Mouse (Mus musculus) lung, embryonic 16.5 days (tissue): Measurements from ENCODE around the gene Hcn1. TPM values are rescaled to one million over a fixed set of nuclear protein-coding genes. Genes with fewer than 3 reads are reported as not detected.

ENCODE experiments used
- ATAC-seq: fragments of 200-750 bp; cut with Nextera tagmentation; 2 replicates; pipeline ENCODE4 v1.8.0; 2017; ENCODE audit warnings: low read depth, mild to moderate bottlenecking, moderate library complexity
- H3K27ac ChIP-seq: fragments of 300-500 bp; sonication (generic); 2 replicates; pipeline ENCODE4 v1.5.1; 2014; ENCODE audit warnings: mild to moderate bottlenecking, control low read depth, low read length
- H3K27me3 ChIP-seq: fragments of 300-500 bp; sonication (generic); 2 replicates; pipeline ENCODE4 v1.6.1; 2014; ENCODE audit warnings: low read depth, low read length, mixed read lengths; ENCODE audit not compliant: control insufficient read depth, insufficient read depth
- H3K36me3 ChIP-seq: fragments of 300-500 bp; sonication (generic); 2 replicates; pipeline ENCODE4 v1.6.1; 2014; ENCODE audit warnings: low read length; ENCODE audit not compliant: control insufficient read depth, insufficient read depth
- H3K4me1 ChIP-seq: fragments of 300-500 bp; sonication (generic); replicated peaks from 2 replicates; pipeline ENCODE4 v1.6.1; 2014; ENCODE audit warnings: low read length, mixed read lengths; ENCODE audit not compliant: control insufficient read depth, insufficient read depth
- H3K4me2 ChIP-seq: fragments of 300-500 bp; sonication (generic); 2 replicates; pipeline ENCODE4 v1.6.1; 2014; ENCODE audit warnings: low read depth, low read length, control low read depth
- H3K4me3 ChIP-seq: fragments of 300-500 bp; sonication (generic); 2 replicates; pipeline ENCODE4 v1.5.1; 2014; ENCODE audit warnings: mild to moderate bottlenecking, low read length, control low read depth
- H3K9ac ChIP-seq: fragments of 300-500 bp; sonication (generic); 2 replicates; pipeline ENCODE4 v1.6.1; 2014; ENCODE audit warnings: low read length, control low read depth
- H3K9me3 ChIP-seq: fragments of 300-500 bp; sonication (generic); 2 replicates; pipeline ENCODE4 v1.6.1; 2016; ENCODE audit warnings: low read length; ENCODE audit not compliant: control insufficient read depth
- WGBS: fragments of 180-500 bp; shearing (Covaris S2); extraction: QIAGEN DNeasy Blood & Tissue Kit; methylation state at CpG from one replicate; pipeline ENCODE4 v1.1.7; 2014; 5-methylcytosine and 5-hydroxymethylcytosine counted together
- polyA plus RNA-seq: library from polyadenylated mRNA; unstranded; fragments of >200 nt; fragmentation: Nextera tagmentation; extraction: Ambion mirVana; gene quantifications from 2 replicates; pipeline ENCODE4 v1.2.1, GENCODE M21; 2015

Gene Hcn1
- polyA plus RNA-seq = 0.09 and 0.18 TPM in 2 replicates

- Histone ChIP-seq H3K9ac (peak within 1 kb of the TSS; percentile 45), H3K27me3 (peaks cover 19% of the 10 kb centered on the region), H3K4me3 (peak within 1 kb of the TSS; percentile 60), H3K27ac (no peak within 1 kb of the TSS), H3K9me3 (no peaks in the 10 kb centered on the region), H3K4me1 (peaks cover 12% of the 10 kb centered on the region), H3K4me2 (peak within 1 kb of the TSS; percentile 92), H3K36me3 (no peaks in the 10 kb centered on the region)
- peak; percentile 97 for ATAC-seq
- under 1% methylated on average over 28 of the region's 45 CpGs for WGBS
These were observed at the start of gene Hcn1 for GRCm38 (mm10) chr13:117602181-117602580. Hcn1 (plus strand) TSS chr13:117602320.

DNA sequence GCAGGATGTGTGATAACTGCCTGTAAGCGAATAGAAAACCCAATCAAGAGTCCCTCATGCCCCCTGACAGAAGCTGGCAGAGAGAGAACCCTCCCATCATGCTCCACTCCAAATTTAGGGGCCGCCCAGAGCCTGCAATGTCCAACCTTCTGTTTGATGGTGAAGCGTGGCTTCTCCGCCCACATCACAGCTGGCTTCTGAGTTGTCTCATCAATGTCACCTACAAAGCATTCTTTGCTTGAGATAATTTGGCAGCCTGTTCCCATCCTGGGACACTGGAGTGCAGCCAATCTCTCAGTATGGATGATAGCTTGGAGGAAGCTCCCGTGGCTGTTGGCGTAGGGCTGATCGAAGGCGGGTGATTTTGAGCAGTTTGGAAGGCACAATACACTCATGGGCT lies 34.9 kb upstream of the Hcn1 start:
- peak overlapping the region; percentile 66 for H3K27ac ChIP-seq
- peak overlapping the region; percentile 22 for H3K4me2 ChIP-seq
- no peaks in the 10 kb centered on the region for H3K36me3 ChIP-seq
- no peaks in the 10 kb centered on the region for H3K4me1 ChIP-seq
- peak; percentile 98 for ATAC-seq
- H3K9me3 ChIP-seq = no peaks in the 10 kb centered on the region
- 44% methylated on average over 8 of the region's 8 CpGs for WGBS
- H3K9ac ChIP-seq = no peak overlapping the region
- no peak overlapping the region for H3K4me3 ChIP-seq
- H3K27me3 ChIP-seq = no peaks in the 10 kb centered on the region

GRCm38 (mm10) chr13:117571747-117572146 lies 30.4 kb upstream of the Hcn1 start:
- H3K4me1 ChIP-seq = no peaks in the 10 kb centered on the region
- WGBS = 47% methylated on average over 3 of the region's 3 CpGs
- H3K36me3 ChIP-seq = no peaks in the 10 kb centered on the region
- no peak overlapping the region for H3K4me2 ChIP-seq
- ATAC-seq = no peak
- no peaks in the 10 kb centered on the region for H3K27me3 ChIP-seq
- no peak overlapping the region for H3K4me3 ChIP-seq
- H3K9ac ChIP-seq = no peak overlapping the region
- H3K27ac ChIP-seq = no peak overlapping the region
- no peaks in the 10 kb centered on the region; the same call in 1 of the 2 replicates for H3K9me3 ChIP-seq

DNA sequence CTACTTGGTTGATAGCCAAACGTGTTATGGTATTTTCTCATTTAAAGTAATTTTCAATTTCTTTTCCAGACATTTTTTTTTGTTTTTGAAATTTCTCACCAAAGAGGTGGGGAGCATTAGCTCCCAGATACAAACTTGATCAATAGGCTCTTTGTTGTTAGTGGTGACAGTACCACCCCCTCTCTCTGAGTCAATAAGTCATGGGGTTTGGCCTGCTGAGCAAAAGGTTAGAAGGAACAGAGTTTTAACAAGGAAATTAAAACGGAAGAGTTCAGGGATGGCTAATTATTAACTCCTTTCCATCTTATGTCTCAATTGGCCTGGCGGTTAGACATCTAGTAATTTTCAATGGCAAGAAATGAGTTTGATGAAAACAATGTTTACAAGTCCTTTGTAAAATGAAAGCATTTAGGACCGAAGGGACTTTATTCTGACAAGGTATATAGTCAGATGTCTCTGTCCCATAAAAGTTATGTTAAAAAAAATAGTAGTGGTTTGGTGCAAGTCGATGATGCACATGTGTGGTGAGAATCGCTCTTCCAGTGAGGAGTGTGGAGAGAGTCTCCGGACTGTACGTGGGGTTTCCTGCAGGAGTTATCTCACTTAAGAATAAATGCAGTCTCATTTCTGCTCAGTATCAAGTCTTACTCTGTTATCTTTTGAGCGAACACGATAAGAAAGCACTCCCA lies 7.5 kb upstream of the Hcn1 start:
- no peaks in the 10 kb centered on the region for H3K4me1 ChIP-seq
- no peak for ATAC-seq
- H3K9ac ChIP-seq = no peak overlapping the region
- no peak overlapping the region for H3K27ac ChIP-seq
- H3K9me3 ChIP-seq = no peaks in the 10 kb centered on the region
- 54% methylated on average over 10 of the region's 10 CpGs for WGBS
- H3K27me3 ChIP-seq = no peaks in the 10 kb centered on the region
- H3K4me3 ChIP-seq = no peak overlapping the region
- H3K4me2 ChIP-seq = no peak overlapping the region
- no peaks in the 10 kb centered on the region for H3K36me3 ChIP-seq

- H3K9ac ChIP-seq = no peak overlapping the region
- H3K4me3 ChIP-seq = no peak overlapping the region
- no peaks in the 10 kb centered on the region for H3K4me1 ChIP-seq
- no peak overlapping the region for H3K4me2 ChIP-seq
- H3K27ac ChIP-seq = no peak overlapping the region
- H3K9me3 ChIP-seq = no peaks in the 10 kb centered on the region
- no peak for ATAC-seq
- H3K36me3 ChIP-seq = no peaks in the 10 kb centered on the region
- 24% methylated on average over 3 of the region's 3 CpGs for WGBS
- H3K27me3 ChIP-seq = no peaks in the 10 kb centered on the region
These were observed 7.0 kb upstream of the Hcn1 start for GRCm38 (mm10) chr13:117595183-117595532.

DNA sequence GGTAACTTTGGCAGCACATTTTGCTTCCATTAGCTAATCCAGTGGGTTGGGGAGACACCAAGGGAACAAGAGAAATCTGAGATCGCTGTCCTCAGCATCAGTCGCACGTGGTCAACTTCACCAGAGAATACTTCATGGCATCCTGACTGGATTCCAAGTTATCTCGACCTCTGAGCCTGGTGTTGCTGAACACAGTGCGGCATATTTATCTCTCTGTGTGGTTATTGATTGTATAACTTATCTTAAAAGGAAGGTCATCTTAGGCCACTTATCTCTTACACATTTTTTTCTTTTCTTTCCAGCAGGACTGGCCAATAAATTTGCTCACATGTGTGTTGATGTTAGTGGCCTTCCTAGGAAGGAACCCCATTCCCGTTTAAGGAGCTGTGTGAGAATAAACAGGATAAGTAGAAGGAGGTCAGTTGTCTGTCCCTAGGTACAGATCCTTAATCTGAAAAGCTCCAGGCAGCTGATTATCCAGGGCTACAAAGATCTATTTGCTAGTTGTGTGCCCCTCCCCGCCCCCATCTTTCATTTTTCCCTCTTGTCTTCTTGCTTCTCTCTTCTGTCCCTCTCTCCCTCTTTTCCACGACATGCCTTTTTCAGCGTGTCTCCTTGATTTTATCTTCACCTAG lies 672 bp upstream of the Hcn1 start:
- Histone ChIP-seq H3K27ac (no peak overlapping the region), H3K4me1 (peaks cover 12% of the 10 kb centered on the region), H3K36me3 (no peaks in the 10 kb centered on the region), H3K9ac (no peak overlapping the region), H3K9me3 (no peaks in the 10 kb centered on the region), H3K4me3 (no peak overlapping the region), H3K27me3 (peaks cover 19% of the 10 kb centered on the region), H3K4me2 (no peak overlapping the region)
- 24% methylated on average over 9 of the region's 9 CpGs for WGBS
- ATAC-seq = no peak

DNA sequence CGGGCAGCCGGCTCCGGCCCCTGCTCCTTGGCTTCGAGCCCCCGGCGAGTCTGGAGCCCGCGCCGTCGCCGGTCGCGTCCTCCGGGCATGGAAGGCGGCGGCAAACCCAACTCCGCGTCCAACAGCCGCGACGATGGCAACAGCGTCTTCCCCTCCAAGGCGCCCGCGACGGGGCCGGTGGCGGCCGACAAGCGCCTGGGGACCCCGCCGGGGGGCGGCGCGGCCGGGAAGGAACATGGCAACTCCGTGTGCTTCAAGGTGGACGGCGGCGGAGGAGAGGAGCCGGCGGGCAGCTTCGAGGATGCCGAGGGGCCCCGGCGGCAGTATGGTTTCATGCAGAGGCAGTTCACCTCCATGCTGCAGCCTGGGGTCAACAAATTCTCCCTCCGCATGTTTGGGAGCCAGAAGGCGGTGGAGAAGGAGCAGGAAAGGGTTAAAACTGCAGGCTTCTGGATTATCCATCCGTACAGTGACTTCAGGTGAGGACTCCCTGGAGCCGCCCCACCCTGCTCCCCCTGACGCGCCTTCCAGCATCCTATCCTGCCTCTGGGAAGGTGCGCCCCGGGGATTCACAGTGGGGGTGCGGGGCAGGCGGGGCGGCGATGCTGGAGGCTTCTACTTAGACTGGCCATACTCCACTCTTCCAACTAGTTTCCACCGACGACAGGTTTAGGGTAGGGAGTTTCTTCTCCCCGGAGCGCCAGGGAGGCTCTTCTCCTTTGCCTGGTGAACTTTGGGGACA lies 668 bp downstream of the Hcn1 start:
- 1% methylated on average over 60 of the region's 62 CpGs for WGBS
- Histone ChIP-seq H3K4me3 (peak overlapping the region; percentile 60), H3K36me3 (no peaks in the 10 kb centered on the region), H3K4me2 (peak overlapping the region; percentile 92), H3K9me3 (no peaks in the 10 kb centered on the region), H3K27me3 (peaks cover 19% of the 10 kb centered on the region), H3K27ac (no peak overlapping the region), H3K9ac (peak overlapping the region; percentile 45), H3K4me1 (peaks cover 12% of the 10 kb centered on the region)
- no peak for ATAC-seq

- ATAC-seq = no peak
- Histone ChIP-seq H3K4me1 (peaks cover 12% of the 10 kb centered on the region), H3K36me3 (no peaks in the 10 kb centered on the region), H3K27ac (no peak overlapping the region), H3K4me3 (peak overlapping the region; percentile 60), H3K27me3 (peaks cover 19% of the 10 kb centered on the region), H3K4me2 (peak overlapping the region; percentile 92), H3K9ac (no peak overlapping the region), H3K9me3 (no peaks in the 10 kb centered on the region)
- WGBS = 19% methylated on average over 11 of the region's 11 CpGs
These were observed 1.3 kb downstream of the Hcn1 start for GRCm38 (mm10) chr13:117603421-117603820.

DNA sequence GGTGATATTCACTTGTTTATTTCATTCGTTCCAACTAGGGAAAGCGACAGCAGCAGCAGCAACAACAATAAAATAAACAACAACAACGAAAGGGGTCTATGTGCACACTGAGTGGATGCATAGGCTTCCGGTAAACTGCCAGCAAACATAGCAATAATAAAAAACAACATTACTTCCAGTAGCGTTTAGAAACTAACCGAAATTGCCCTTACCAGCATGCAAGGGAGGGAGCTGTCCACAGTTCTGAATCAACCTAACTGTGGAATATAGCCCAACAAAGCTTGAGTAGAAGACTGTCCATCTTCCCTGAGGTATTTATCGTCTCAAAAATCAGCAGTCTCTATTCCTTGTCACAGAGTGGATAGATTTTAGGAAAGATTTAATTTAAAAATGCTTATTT lies 2.0 kb downstream of the Hcn1 start:
- 24% methylated on average over 7 of the region's 7 CpGs for WGBS
- Histone ChIP-seq H3K27ac (no peak overlapping the region), H3K4me3 (peak overlapping the region; percentile 60; the same call in 1 of the 2 replicates)

More for the DNA sequence above, 2.0 kb downstream of the Hcn1 start:
- no peak overlapping the region for H3K9ac ChIP-seq
- peaks cover 19% of the 10 kb centered on the region for H3K27me3 ChIP-seq
- no peaks in the 10 kb centered on the region for H3K9me3 ChIP-seq
- 0 out of 2 replicates have a peak, but pooled peaks have one; percentile 35 for ATAC-seq
- peaks cover 12% of the 10 kb centered on the region for H3K4me1 ChIP-seq
- H3K4me2 ChIP-seq = peak overlapping the region; percentile 92; the same call in 1 of the 2 replicates
- H3K36me3 ChIP-seq = no peaks in the 10 kb centered on the region
